Mouse (Mus musculus) c-Kit-positive CD71-positive TER-119-negative erythroid progenitor cells, embryonic 14.5 days (primary cell): ENCODE results near the gene Ccr10.
"Not testable (repeated sequence)": the region's sequence is repeated elsewhere in the genome, so short reads cannot be mapped to it uniquely, and the experiment has no call there.

Experiments
- DNase-seq: peaks from one replicate; pipeline ENCODE4 v3.0.0-alpha.2; 2013; ENCODE audit warnings: low read depth

Ccr10 gene

GRCm38 (mm10) chr11:101171721-101172433, 3.4 kb downstream of the Ccr10 start:
- no peak for DNase-seq

- peak; percentile 77 for DNase-seq
These were observed 4.2 kb downstream of the Ccr10 start, which contains the start of gene Plekhh3 for GRCm38 (mm10) chr11:101170811-101171610. Gene Plekhh3 (minus strand): TSS chr11:101171351.

GRCm38 (mm10) chr11:101170354-101170810, 4.9 kb downstream of the Ccr10 start, which contains the start of gene Cntnap1:
Gene Cntnap1 (plus strand): TSS chr11:101170523.
- no peak for DNase-seq

- no peak for DNase-seq
These were observed 5.7 kb downstream of the Ccr10 start for GRCm38 (mm10) chr11:101169301-101170107.

- no peak for DNase-seq
These were observed 6.8 kb downstream of the Ccr10 start for GRCm38 (mm10) chr11:101168301-101168980.

- DNase-seq = no peak
These were observed 7.3 kb downstream of the Ccr10 start for GRCm38 (mm10) chr11:101167963-101168300.

- no peak for DNase-seq
These were observed 7.9 kb downstream of the Ccr10 start for GRCm38 (mm10) chr11:101167211-101167962.

- DNase-seq = no peak
These were observed 8.9 kb downstream of the Ccr10 start for GRCm38 (mm10) chr11:101166357-101166756.

GRCm38 (mm10) chr11:101164677-101165580, 10.3 kb downstream of the Ccr10 start:
- no peak for DNase-seq

- DNase-seq = no peak
These were observed 10.9 kb downstream of the Ccr10 start for GRCm38 (mm10) chr11:101164351-101164665.

- DNase-seq = no peak
These were observed 11.5 kb downstream of the Ccr10 start for GRCm38 (mm10) chr11:101163476-101164350.

GRCm38 (mm10) chr11:101162772-101163171, 12.5 kb downstream of the Ccr10 start:
- no peak for DNase-seq

- DNase-seq = no peak
These were observed 12.9 kb downstream of the Ccr10 start for GRCm38 (mm10) chr11:101162301-101162700.

- no peak for DNase-seq
These were observed 13.7 kb downstream of the Ccr10 start for GRCm38 (mm10) chr11:101161551-101161950.

- DNase-seq = not testable (repeated sequence)
These were observed 14.2 kb downstream of the Ccr10 start for GRCm38 (mm10) chr11:101160981-101161505.

- not testable (repeated sequence) for DNase-seq
These were observed 15.1 kb downstream of the Ccr10 start for GRCm38 (mm10) chr11:101160151-101160550.

GRCm38 (mm10) chr11:101155728-101156371, 19.4 kb downstream of the Ccr10 start, which contains the start of gene Tubg2:
Gene Tubg2 (plus strand): TSS chr11:101155907.
- no peak for DNase-seq

GRCm38 (mm10) chr11:101155151-101155550, 20.1 kb downstream of the Ccr10 start:
- DNase-seq = no peak
